Mouse (Mus musculus): ENCODE measurements around the gene Krtap5-5.

- 0 out of 2 replicates have a peak, but pooled peaks have one; percentile 6 for TF ChIP-seq CTCF (IDR thresholded peaks at IDR 0.05; ENCODE audit: insufficient read depth, low read length)
- TF ChIP-seq POLR2A (IDR thresholded peaks at IDR 0.05; ENCODE audit: borderline replicate concordance, extremely low read depth, low read depth, low read length), result no peak
These were observed 20.1 kb upstream of the Krtap5-5 start for GRCm38 (mm10) chr7:142249824-142250223.

Measured in lung, adult 2 months (tissue).